Mouse (Mus musculus): ENCODE results near the gene Klk15. TPM values are rescaled to one million over a fixed set of nuclear protein-coding genes. Genes with fewer than 3 reads are reported as not detected.
"Not testable (repeated sequence)": the region's sequence is repeated elsewhere in the genome, so short reads cannot be mapped to it uniquely, and the experiment has no call there.

Gene Klk15
- total RNA-seq (2021) = not detected
- long read RNA-seq, experiment 1 = 0 reads
- long read RNA-seq, experiment 2 = 0 reads

- no peak for DNase-seq (ENCODE audit: low spot score in 2 of 2)
Observed at GRCm38 (mm10) chr7:43933440-43933839, at the start of gene Klk15. Gene Klk15 (plus strand): TSS chr7:43933740.

GRCm38 (mm10) chr7:43891365-43891764 lies 42.2 kb upstream of the Klk15 start:
- no peak for DNase-seq (ENCODE audit: low spot score in 2 of 2)

GRCm38 (mm10) chr7:43891788-43892187 lies 41.8 kb upstream of the Klk15 start:
- no peak for DNase-seq (ENCODE audit: low spot score in 2 of 2)

GRCm38 (mm10) chr7:43894836-43895235 lies 38.7 kb upstream of the Klk15 start:
- DNase-seq (ENCODE audit: low spot score in 2 of 2) = peak; percentile 52 to 69

GRCm38 (mm10) chr7:43914821-43915220 lies 18.7 kb upstream of the Klk15 start:
- DNase-seq (ENCODE audit: low spot score in 2 of 2) = no peak

- no peak for DNase-seq (ENCODE audit: low spot score in 2 of 2)
Observed at GRCm38 (mm10) chr7:43918426-43918825, 15.1 kb upstream of the Klk15 start.

GRCm38 (mm10) chr7:43918871-43919270 lies 14.7 kb upstream of the Klk15 start:
- no peak for DNase-seq (ENCODE audit: low spot score in 2 of 2)

- peak in 1 of 2 experiments; percentile 54 for DNase-seq (ENCODE audit: low spot score in 2 of 2)
Observed at GRCm38 (mm10) chr7:43919559-43920451, 13.7 kb upstream of the Klk15 start.

- no peak for DNase-seq (ENCODE audit: low spot score in 2 of 2)
Observed at GRCm38 (mm10) chr7:43920582-43920981, 13.0 kb upstream of the Klk15 start.

- no peak for DNase-seq (ENCODE audit: low spot score in 2 of 2)
Observed at GRCm38 (mm10) chr7:43921087-43921486, 12.5 kb upstream of the Klk15 start.

GRCm38 (mm10) chr7:43921941-43922340 lies 11.6 kb upstream of the Klk15 start:
- DNase-seq (ENCODE audit: low spot score in 2 of 2) = no peak

GRCm38 (mm10) chr7:43925985-43926384 lies 7.6 kb upstream of the Klk15 start:
- no peak for DNase-seq (ENCODE audit: low spot score in 2 of 2)

- no peak for DNase-seq (ENCODE audit: low spot score in 2 of 2)
Observed at GRCm38 (mm10) chr7:43928521-43928920, 5.0 kb upstream of the Klk15 start.

- no peak for DNase-seq (ENCODE audit: low spot score in 2 of 2)
Observed at GRCm38 (mm10) chr7:43932337-43932736, 1.2 kb upstream of the Klk15 start.

- no peak for DNase-seq (ENCODE audit: low spot score in 2 of 2)
Observed at GRCm38 (mm10) chr7:43934747-43935146, 1.2 kb downstream of the Klk15 start.

GRCm38 (mm10) chr7:43936551-43936950 lies 3.0 kb downstream of the Klk15 start:
- no peak for DNase-seq (ENCODE audit: low spot score in 2 of 2)

GRCm38 (mm10) chr7:43942293-43942692 lies 8.8 kb downstream of the Klk15 start:
- not testable (repeated sequence) for DNase-seq (ENCODE audit: low spot score in 2 of 2)

- DNase-seq (ENCODE audit: low spot score in 2 of 2) = no peak
Observed at GRCm38 (mm10) chr7:43944727-43945264, 11.3 kb downstream of the Klk15 start.

- DNase-seq (ENCODE audit: low spot score in 2 of 2) = no peak
Observed at GRCm38 (mm10) chr7:43950364-43950763, 16.8 kb downstream of the Klk15 start, which contains the start of gene Klk1b8. Gene Klk1b8 (plus strand): TSS chr7:43950664.

- DNase-seq (ENCODE audit: low spot score in 2 of 2) = no peak
Observed at GRCm38 (mm10) chr7:43952703-43953102, 19.2 kb downstream of the Klk15 start.

- DNase-seq (ENCODE audit: low spot score in 2 of 2) = no peak
Observed at GRCm38 (mm10) chr7:43966451-43966850, 32.9 kb downstream of the Klk15 start, which contains the start of gene Klk1b1. Gene Klk1b1 (plus strand): TSS chr7:43966751.

- DNase-seq (ENCODE audit: low spot score in 2 of 2) = no peak
Observed at GRCm38 (mm10) chr7:43967058-43967457, 33.5 kb downstream of the Klk15 start.

Measured in gastrocnemius, postnatal 4 days (tissue).